ENCODE assay signal across 9 mouse cellular contexts in genomic region chr3:89830815-89831591, GRCm38 (mm10). TPM values are rescaled to one million over a fixed set of nuclear protein-coding genes. Genes with fewer than 3 reads are reported as not detected.
DNase-seq lines count a peak whose midpoint lies in the region; ATAC-seq and TF ChIP-seq lines count a peak whose summit lies in the region.
"Had no signal": no experiment of that assay in that cellular context is flagged by ENCODE, and none has a peak within 500 bp of the region (broad histone marks: within the 10 kb centered on the region; RNA-seq: fewer than 3 reads in every experiment).

Gene She (plus strand): TSS chr3:89831370.

- no peak for TF ChIP-seq POLR2A in ES-Bruce4 (IDR thresholded peaks at IDR 0.05; ENCODE audit: insufficient read depth, low read length)

- intact Hi-C loops in left cerebral cortex, postnatal 25 days (cut with DNase I) = no loop called here

- 1% methylated on average over 90 of the region's 96 CpGs for WGBS in heart, embryonic 13.5 days
- WGBS in kidney, embryonic 16.5 days = 1% methylated on average over 93 of the region's 96 CpGs

- no peaks in the 10 kb centered on the region for H3K36me3 ChIP-seq in ES-Bruce4 (ENCODE audit: control insufficient read depth, insufficient read depth, low read length, poor library complexity, severe bottlenecking)
- 0 out of 2 replicates have a peak, but pooled peaks cover 2% of the 10 kb centered on the region for H3K36me3 ChIP-seq in heart, embryonic 13.5 days
- no peaks in the 10 kb centered on the region for H3K36me3 ChIP-seq in kidney, embryonic 16.5 days (ENCODE audit: insufficient read depth, low read length)

- TF ChIP-seq EP300 in ES-Bruce4 (IDR thresholded peaks at IDR 0.05; ENCODE audit: insufficient read depth, low read depth, low read length) = no peak

- no peak within 1 kb of the TSS for H3K27ac ChIP-seq in ES-Bruce4 (ENCODE audit: insufficient read depth, low read length)
- H3K27ac ChIP-seq in heart, embryonic 13.5 days (replicated peaks) = peak within 1 kb of the TSS; percentile 87
- H3K27ac ChIP-seq in kidney, embryonic 16.5 days (ENCODE audit: low read length) = peak within 1 kb of the TSS; percentile 71

- no peak for TF ChIP-seq CTCF in ES-Bruce4 (IDR thresholded peaks at IDR 0.05; ENCODE audit: low read depth, low read length)

- no peaks in the 10 kb centered on the region for H3K4me1 ChIP-seq in ES-Bruce4 (ENCODE audit: control insufficient read depth, insufficient read depth, low read length)
- H3K4me1 ChIP-seq in heart, embryonic 13.5 days = peaks cover 15% of the 10 kb centered on the region
- H3K4me1 ChIP-seq in kidney, embryonic 16.5 days (ENCODE audit: insufficient read depth, low read length) = peaks cover 10% of the 10 kb centered on the region; the same call in 1 of the 2 replicates

- DNase-seq in lung, postnatal 36 days = peak; percentile 64
- no peak for DNase-seq in urinary bladder, postnatal 25 days (ENCODE audit: low spot score)
- no peak for DNase-seq in spleen, adult 12 weeks (ENCODE audit: low spot score)
- no peak for DNase-seq in left cerebral cortex, postnatal 25 days (ENCODE audit: low spot score in 2 of 2)

- peaks cover 13% of the 10 kb centered on the region; the same call in 1 of the 2 replicates for H3K27me3 ChIP-seq in ES-Bruce4 (ENCODE audit: control insufficient read depth, insufficient read depth, low read length, poor library complexity, severe bottlenecking)
- H3K27me3 ChIP-seq in heart, embryonic 13.5 days (replicated peaks) = peaks cover 67% of the 10 kb centered on the region
- H3K27me3 ChIP-seq in kidney, embryonic 16.5 days (ENCODE audit: insufficient read depth, low read length) = peaks cover 57% of the 10 kb centered on the region

- H3K4me2 ChIP-seq in heart, embryonic 13.5 days = peak within 1 kb of the TSS; percentile 77
- peak within 1 kb of the TSS; percentile 55 for H3K4me2 ChIP-seq in kidney, embryonic 16.5 days (replicated peaks; ENCODE audit: low read depth, low read length)

- H3K4me3 ChIP-seq in ES-Bruce4 (ENCODE audit: low read depth, low read length) = peak within 1 kb of the TSS; percentile 68
- peak within 1 kb of the TSS; percentile 70 for H3K4me3 ChIP-seq in heart, embryonic 13.5 days
- peak within 1 kb of the TSS; percentile 59 for H3K4me3 ChIP-seq in kidney, embryonic 16.5 days (ENCODE audit: low read length)
- H3K4me3 ChIP-seq: myocyte had no signal

- H3K9me3 ChIP-seq in ES-Bruce4 (replicated peaks; ENCODE audit: control insufficient read depth, insufficient read depth, low read length, poor library complexity, severe bottlenecking) = no peaks in the 10 kb centered on the region
- H3K9me3 ChIP-seq in heart, embryonic 13.5 days = no peaks in the 10 kb centered on the region
- H3K9me3 ChIP-seq in kidney, embryonic 16.5 days (ENCODE audit: low read length) = no peaks in the 10 kb centered on the region

- 0 out of 2 replicates have a peak, but pooled peaks have one; percentile 25 for ATAC-seq in common myeloid progenitor, adult 5-6 weeks (replicated peaks; ENCODE audit: low read depth, poor library complexity, severe bottlenecking)
- no peak for ATAC-seq in heart, embryonic 13.5 days (ENCODE audit: extremely low read depth, insufficient number of reproducible peaks, low FRiP score, low TSS enrichment)
- 0 out of 2 replicates have a peak, but pooled peaks have one; percentile 59 for ATAC-seq in kidney, embryonic 16.5 days (ENCODE audit: low FRiP score, low TSS enrichment)

- H3K9ac ChIP-seq in ES-Bruce4 (ENCODE audit: low read depth, poor library complexity, severe bottlenecking) = peak within 1 kb of the TSS; percentile 77
- H3K9ac ChIP-seq in heart, embryonic 13.5 days = peak within 1 kb of the TSS; percentile 82
- H3K9ac ChIP-seq in kidney, embryonic 16.5 days (replicated peaks; ENCODE audit: low read length) = peak within 1 kb of the TSS; percentile 65

RNA-seq across cellular contexts. Expression of gene She, which starts in this region (rescaled TPM):
- polyA plus RNA-seq in ES-Bruce4 (2011; ENCODE audit: insufficient read depth, insufficient read length, low read depth, missing spikeins) = 4.2 and 4.4 TPM in 2 replicates
- 0.05 TPM in 1 of 2 replicates, not detected in the other for total RNA-seq in common myeloid progenitor, adult 5-6 weeks (2017)
- polyA plus RNA-seq in heart, embryonic 13.5 days (2015; fragmentation: Nextera tagmentation; extraction: Ambion mirVana) = 6.2 and 6.8 TPM in 2 replicates
- 6.7 and 7.8 TPM in 2 replicates for polyA plus RNA-seq in kidney, embryonic 16.5 days (2015; fragmentation: Nextera tagmentation; extraction: Ambion mirVana)
- 1 to 10 TPM; 3.1 to 3.4 TPM for total RNA-seq in left cerebral cortex, postnatal 25 days (2021)
- polyA plus RNA-seq: myocyte had no signal

Comparison
In these comparisons a context has a peak if more than half of its experiments do, and no peak if none do; other contexts are left out.
1. Peak in ATAC-seq in common myeloid progenitor, adult 5-6 weeks; RNA of the gene not detected or under 1 TPM.